Mouse (Mus musculus) cortical plate, adult 2 months (tissue): ENCODE data around the gene R3hcc1l.

ENCODE experiments used
- CTCF ChIP-seq: fragments of 200-500 bp; IDR thresholded peaks from 2 replicates; pipeline ENCODE4 v1.5.1; 2011; ENCODE audit warnings: mild to moderate bottlenecking, control low read depth, low read length; ENCODE audit not compliant: insufficient read depth; ENCODE audit errors: extremely low read depth
- POLR2A ChIP-seq: fragments of 200-500 bp; IDR thresholded peaks from 2 replicates; pipeline ENCODE4 v1.6.1; 2011; ENCODE audit warnings: mild to moderate bottlenecking, low read length, control low read depth; ENCODE audit not compliant: insufficient read depth; ENCODE audit errors: extremely low read depth

GRCm38 (mm10) chr19:42563726-42564270 is 45.2 kb downstream of the R3hcc1l start:
- TF ChIP-seq CTCF = no peak
- TF ChIP-seq POLR2A = no peak
